Mouse (Mus musculus): ENCODE data around the gene Cacnb1. TPM values are rescaled to one million over a fixed set of nuclear protein-coding genes. Genes with fewer than 3 reads are reported as not detected.

Cacnb1 gene
- polyA plus RNA-seq, 1 experiment from 2014 or later = 21.3 TPM

GRCm38 (mm10) chr11:97998074-97998793 is 24.6 kb downstream of the Cacnb1 start:
- no peaks in the 10 kb centered on the region for H3K9me3 ChIP-seq (replicated peaks)

GRCm38 (mm10) chr11:97997387-97997960 is 25.4 kb downstream of the Cacnb1 start:
- Histone ChIP-seq H3K4me2 (replicated peaks) (no peak overlapping the region), H3K9ac (no peak overlapping the region), H3K36me3 (no peaks in the 10 kb centered on the region), H3K27ac (replicated peaks) (no peak overlapping the region), H3K4me1 (peaks cover 40% of the 10 kb centered on the region), H3K4me3 (replicated peaks) (no peak overlapping the region), H3K9me3 (replicated peaks) (no peaks in the 10 kb centered on the region), H3K27me3 (peaks cover 4% of the 10 kb centered on the region; the same call in 1 of the 2 replicates)
- WGBS = 76% methylated on average over 8 of the region's 8 CpGs
- ATAC-seq (ENCODE audit: insufficient number of reproducible peaks, low FRiP score, low TSS enrichment, low read depth) = no peak

More at GRCm38 (mm10) chr11:97998074-97998793, 24.6 kb downstream of the Cacnb1 start:
- H3K4me1 ChIP-seq = peaks cover 47% of the 10 kb centered on the region
- H3K27ac ChIP-seq (replicated peaks) = no peak overlapping the region
- ATAC-seq (ENCODE audit: insufficient number of reproducible peaks, low FRiP score, low TSS enrichment, low read depth) = no peak
- H3K27me3 ChIP-seq = peaks cover 4% of the 10 kb centered on the region; the same call in 1 of the 2 replicates
- H3K36me3 ChIP-seq = no peaks in the 10 kb centered on the region
- H3K4me2 ChIP-seq (replicated peaks) = no peak overlapping the region
- no peak overlapping the region for H3K9ac ChIP-seq
- no peak overlapping the region for H3K4me3 ChIP-seq (replicated peaks)
- 81% methylated on average over 11 of the region's 11 CpGs for WGBS

- 73% methylated on average over 1 of the region's 1 CpGs for WGBS
- H3K4me1 ChIP-seq = peaks cover 33% of the 10 kb centered on the region
- H3K27ac ChIP-seq (replicated peaks) = no peak overlapping the region
- no peaks in the 10 kb centered on the region for H3K36me3 ChIP-seq
- no peak overlapping the region for H3K4me2 ChIP-seq (replicated peaks)
- H3K9ac ChIP-seq = no peak overlapping the region
- H3K4me3 ChIP-seq (replicated peaks) = no peak overlapping the region
- H3K27me3 ChIP-seq = peaks cover 3% of the 10 kb centered on the region; the same call in 1 of the 2 replicates
- H3K9me3 ChIP-seq (replicated peaks) = no peaks in the 10 kb centered on the region
- no peak for ATAC-seq (ENCODE audit: insufficient number of reproducible peaks, low FRiP score, low TSS enrichment, low read depth)
Measured at GRCm38 (mm10) chr11:97996691-97997090, 26.1 kb downstream of the Cacnb1 start.

GRCm38 (mm10) chr11:97995564-97996288 is 27.1 kb downstream of the Cacnb1 start, which contains the start of gene Arl5c:
TSS of gene Arl5c (minus strand) at chr11:97996181.
- Histone ChIP-seq H3K36me3 (no peaks in the 10 kb centered on the region), H3K27me3 (no peaks in the 10 kb centered on the region), H3K4me1 (peaks cover 33% of the 10 kb centered on the region), H3K4me3 (replicated peaks) (peak within 1 kb of the TSS; percentile 56), H3K9ac (peak within 1 kb of the TSS; percentile 39), H3K4me2 (replicated peaks) (peak within 1 kb of the TSS; percentile 93), H3K9me3 (replicated peaks) (no peaks in the 10 kb centered on the region), H3K27ac (replicated peaks) (peak within 1 kb of the TSS; percentile 66; the same call in 1 of the 2 replicates)
- ATAC-seq (ENCODE audit: insufficient number of reproducible peaks, low FRiP score, low TSS enrichment, low read depth) = peak; percentile 43; the same call in 1 of the 2 replicates
- 1% methylated on average over 25 of the region's 26 CpGs for WGBS

DNA sequence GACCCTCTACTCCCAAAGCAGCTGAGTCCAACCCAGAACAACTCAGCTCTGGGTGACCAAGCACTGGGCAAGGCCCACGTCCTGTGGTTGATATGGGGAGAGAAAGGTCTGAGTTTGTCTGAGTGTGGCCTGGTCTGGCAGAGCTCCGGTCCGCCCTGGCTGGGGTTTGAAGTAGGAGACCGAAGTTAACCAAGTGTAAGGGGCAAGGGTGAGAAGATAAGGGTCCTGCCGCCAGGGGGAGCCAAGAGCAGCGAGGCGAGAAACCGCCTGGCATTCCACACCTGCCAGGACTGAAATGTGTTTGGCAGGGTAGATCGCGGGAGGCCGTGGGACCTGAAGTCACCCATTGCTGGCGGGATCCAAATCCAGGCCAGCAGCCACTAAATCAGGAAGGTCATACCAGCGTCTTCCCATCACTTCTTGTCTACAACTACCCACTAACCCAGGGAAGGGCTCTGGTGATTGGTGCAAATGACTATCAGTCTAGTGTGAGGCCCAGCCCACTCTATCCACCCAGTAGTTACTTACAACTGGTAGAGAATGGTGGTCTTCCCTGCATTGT is 28.2 kb downstream of the Cacnb1 start:
- no peaks in the 10 kb centered on the region for H3K36me3 ChIP-seq
- ATAC-seq (ENCODE audit: insufficient number of reproducible peaks, low FRiP score, low TSS enrichment, low read depth) = 0 out of 2 replicates have a peak, but pooled peaks have one; percentile 49
- no peak overlapping the region for H3K9ac ChIP-seq
- no peak overlapping the region for H3K27ac ChIP-seq (replicated peaks)
- H3K4me3 ChIP-seq (replicated peaks) = peak overlapping the region; percentile 56
- H3K4me1 ChIP-seq = peaks cover 38% of the 10 kb centered on the region
- 7% methylated on average over 13 of the region's 13 CpGs for WGBS
- H3K9me3 ChIP-seq (replicated peaks) = no peaks in the 10 kb centered on the region
- H3K4me2 ChIP-seq (replicated peaks) = peak overlapping the region; percentile 93
- no peaks in the 10 kb centered on the region for H3K27me3 ChIP-seq

DNA sequence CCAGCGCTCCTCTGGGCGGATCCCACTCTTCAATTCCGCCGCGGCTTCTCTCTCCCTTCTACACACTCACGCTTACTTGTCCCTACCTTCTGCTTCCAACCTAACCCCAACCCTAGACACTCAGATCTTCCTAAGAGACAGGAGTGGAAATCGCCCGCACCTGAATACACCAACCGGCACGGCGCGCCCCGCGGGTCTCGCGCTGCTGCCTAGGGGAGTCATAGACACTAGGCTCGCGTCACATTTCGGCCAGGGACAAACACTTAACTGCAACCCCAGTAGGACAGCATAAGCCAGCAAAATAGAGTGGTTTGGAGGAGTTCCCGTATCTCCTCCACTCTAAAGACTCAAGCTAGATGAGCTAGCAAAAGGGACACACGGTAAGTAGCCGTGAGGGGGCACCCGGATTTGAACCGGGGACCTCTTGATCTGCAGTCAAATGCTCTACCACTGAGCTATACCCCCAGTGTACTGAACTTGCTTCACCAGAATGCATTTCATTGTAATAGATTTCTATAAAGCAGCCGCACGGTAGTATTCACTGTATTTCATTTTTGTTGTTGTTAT is 34.2 kb downstream of the Cacnb1 start:
- Histone ChIP-seq H3K27ac (replicated peaks) (peak overlapping the region; percentile 95), H3K4me1 (peaks cover 31% of the 10 kb centered on the region), H3K4me2 (replicated peaks) (peak overlapping the region; percentile 91), H3K27me3 (peaks cover 27% of the 10 kb centered on the region), H3K36me3 (no peaks in the 10 kb centered on the region), H3K4me3 (replicated peaks) (peak overlapping the region; percentile 94), H3K9ac (peak overlapping the region; percentile 59), H3K9me3 (replicated peaks) (no peaks in the 10 kb centered on the region)
- WGBS = under 1% methylated on average over 26 of the region's 26 CpGs
- ATAC-seq (ENCODE audit: insufficient number of reproducible peaks, low FRiP score, low TSS enrichment, low read depth) = peak; percentile 84

GRCm38 (mm10) chr11:97987551-97988526 is 35.0 kb downstream of the Cacnb1 start:
- WGBS = under 1% methylated on average over 42 of the region's 42 CpGs

GRCm38 (mm10) chr11:97986738-97987465 is 35.9 kb downstream of the Cacnb1 start:
- Histone ChIP-seq H3K9me3 (replicated peaks) (no peaks in the 10 kb centered on the region), H3K4me3 (replicated peaks) (peak overlapping the region; percentile 94), H3K4me2 (replicated peaks) (peak overlapping the region; percentile 91), H3K27me3 (peaks cover 27% of the 10 kb centered on the region), H3K27ac (replicated peaks) (no peak overlapping the region), H3K9ac (peak overlapping the region; percentile 53; the same call in 1 of the 2 replicates), H3K4me1 (peaks cover 31% of the 10 kb centered on the region), H3K36me3 (no peaks in the 10 kb centered on the region)
- 21% methylated on average over 16 of the region's 17 CpGs for WGBS
- no peak for ATAC-seq (ENCODE audit: insufficient number of reproducible peaks, low FRiP score, low TSS enrichment, low read depth)

More at GRCm38 (mm10) chr11:97987551-97988526, 35.0 kb downstream of the Cacnb1 start:
- no peaks in the 10 kb centered on the region for H3K9me3 ChIP-seq (replicated peaks)
- H3K4me2 ChIP-seq (replicated peaks) = peak overlapping the region; percentile 91
- peak; percentile 83 for ATAC-seq (ENCODE audit: insufficient number of reproducible peaks, low FRiP score, low TSS enrichment, low read depth)
- H3K4me3 ChIP-seq (replicated peaks) = peak overlapping the region; percentile 94
- H3K27me3 ChIP-seq = peaks cover 27% of the 10 kb centered on the region
- H3K36me3 ChIP-seq = no peaks in the 10 kb centered on the region
- peak overlapping the region; percentile 59 for H3K9ac ChIP-seq
- peaks cover 31% of the 10 kb centered on the region for H3K4me1 ChIP-seq
- peak overlapping the region; percentile 95 for H3K27ac ChIP-seq (replicated peaks)

GRCm38 (mm10) chr11:97985727-97986677 is 36.8 kb downstream of the Cacnb1 start, which contains the start of gene Plxdc1:
TSS of gene Plxdc1 (minus strand) at chr11:97986444.
- WGBS = 1% methylated on average over 74 of the region's 74 CpGs
- peak within 1 kb of the TSS; percentile 94 for H3K4me3 ChIP-seq (replicated peaks)
- peaks cover 35% of the 10 kb centered on the region for H3K4me1 ChIP-seq
- peak within 1 kb of the TSS; percentile 53 for H3K9ac ChIP-seq
- no peak within 1 kb of the TSS for H3K27ac ChIP-seq (replicated peaks)
- peak within 1 kb of the TSS; percentile 91 for H3K4me2 ChIP-seq (replicated peaks)
- peaks cover 27% of the 10 kb centered on the region for H3K27me3 ChIP-seq
- no peak for ATAC-seq (ENCODE audit: insufficient number of reproducible peaks, low FRiP score, low TSS enrichment, low read depth)
- H3K9me3 ChIP-seq (replicated peaks) = no peaks in the 10 kb centered on the region
- H3K36me3 ChIP-seq = no peaks in the 10 kb centered on the region
